Mouse (Mus musculus) liver, embryonic 15.5 days (tissue): ENCODE measurements around the gene Tmco1. TPM values are rescaled to one million over a fixed set of nuclear protein-coding genes. Genes with fewer than 3 reads are reported as not detected.

Experiments
- ATAC-seq: fragments of 200-750 bp; cut with Nextera tagmentation; 2 replicates; pipeline ENCODE4 v1.8.0; 2017; ENCODE audit warnings: moderate number of reproducible peaks, mild to moderate bottlenecking, moderate library complexity; ENCODE audit not compliant: insufficient read depth
- H3K27ac ChIP-seq: fragments of 300-500 bp; sonication (generic); replicated peaks from 2 replicates; pipeline ENCODE4 v1.5.1; 2015; ENCODE audit warnings: mild to moderate bottlenecking, inconsistent platforms
- H3K27me3 ChIP-seq: fragments of 300-500 bp; sonication (generic); 2 replicates; pipeline ENCODE4 v1.6.1; 2015; ENCODE audit warnings: mild to moderate bottlenecking, inconsistent platforms
- H3K36me3 ChIP-seq: fragments of 300-500 bp; sonication (generic); replicated peaks from 2 replicates; pipeline ENCODE4 v1.6.1; 2015; ENCODE audit warnings: moderate library complexity, mild to moderate bottlenecking, inconsistent platforms
- H3K4me1 ChIP-seq: fragments of 300-500 bp; sonication (generic); replicated peaks from 2 replicates; pipeline ENCODE4 v1.6.1; 2015; ENCODE audit warnings: inconsistent platforms
- H3K4me2 ChIP-seq: fragments of 300-500 bp; sonication (generic); 2 replicates; pipeline ENCODE4 v1.6.1; 2015; ENCODE audit warnings: moderate library complexity, mild to moderate bottlenecking, inconsistent platforms
- H3K4me3 ChIP-seq: fragments of 300-500 bp; sonication (generic); replicated peaks from 2 replicates; pipeline ENCODE4 v1.5.1; 2015; ENCODE audit warnings: mild to moderate bottlenecking, inconsistent platforms
- H3K9ac ChIP-seq: fragments of 300-500 bp; sonication (generic); 2 replicates; pipeline ENCODE4 v1.6.1; 2015; ENCODE audit warnings: moderate library complexity, mild to moderate bottlenecking, inconsistent platforms
- H3K9me3 ChIP-seq: fragments of 300-500 bp; sonication (generic); replicated peaks from 2 replicates; pipeline ENCODE4 v1.6.1; 2016; ENCODE audit warnings: inconsistent platforms
- WGBS: fragments of 180-500 bp; shearing (Covaris S2); methylation state at CpG from one replicate; pipeline ENCODE4 v1.1.7; 2015; ENCODE audit warnings: mixed read lengths; ENCODE audit not compliant: insufficient replicate concordance; 5-methylcytosine and 5-hydroxymethylcytosine counted together
- polyA plus RNA-seq: library from polyadenylated mRNA; unstranded; fragments of >200 nt; fragmentation: Nextera tagmentation; extraction: Ambion mirVana; gene quantifications from 2 replicates; pipeline ENCODE4 v1.2.1, GENCODE M21; 2015

Tmco1 gene
- polyA plus RNA-seq, 1 experiment from 2014 or later = 55.0 TPM

DNA sequence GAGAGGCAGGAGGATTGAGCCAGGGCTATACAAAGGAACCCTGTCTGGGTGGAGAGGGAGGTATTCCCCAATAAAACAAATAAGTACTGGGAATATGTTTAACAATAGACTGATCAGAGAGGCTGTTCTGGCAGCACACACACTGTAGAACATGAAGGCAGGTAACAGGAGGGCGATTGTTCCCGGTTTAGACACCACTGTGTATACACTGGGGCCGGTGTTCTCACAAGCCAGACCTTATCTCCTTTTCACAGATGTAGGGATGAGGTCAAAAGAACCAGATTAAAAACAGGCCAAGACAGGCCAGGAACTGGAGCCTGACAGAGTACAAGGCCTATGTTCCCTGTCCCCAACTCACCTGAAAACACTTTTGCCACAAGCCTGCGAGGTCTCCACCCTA, 36.9 kb upstream of the Tmco1 start:
- peak overlapping the region; percentile 41; the same call in 1 of the 2 replicates for H3K9ac ChIP-seq
- WGBS = 5% methylated on average over 4 of the region's 4 CpGs

GRCm38 (mm10) chr1:167271841-167272240, 36.3 kb upstream of the Tmco1 start:
- Histone ChIP-seq H3K27ac (peak overlapping the region; percentile 83), H3K36me3 (no peaks in the 10 kb centered on the region), H3K27me3 (no peaks in the 10 kb centered on the region), H3K4me3 (no peak overlapping the region), H3K9ac (peak overlapping the region; percentile 41; the same call in 1 of the 2 replicates), H3K4me1 (peaks cover 80% of the 10 kb centered on the region), H3K4me2 (peak overlapping the region; percentile 60), H3K9me3 (no peaks in the 10 kb centered on the region)
- WGBS = 26% methylated on average over 8 of the region's 8 CpGs
- peak; percentile 8; the same call in 1 of the 2 replicates for ATAC-seq

More for the DNA sequence above, 36.9 kb upstream of the Tmco1 start:
- H3K27ac ChIP-seq = peak overlapping the region; percentile 83
- H3K27me3 ChIP-seq = no peaks in the 10 kb centered on the region
- H3K9me3 ChIP-seq = no peaks in the 10 kb centered on the region
- 0 out of 2 replicates have a peak overlapping the region, but pooled peaks have one; percentile 10 for H3K4me3 ChIP-seq
- H3K4me1 ChIP-seq = peaks cover 80% of the 10 kb centered on the region
- H3K4me2 ChIP-seq = peak overlapping the region; percentile 60
- ATAC-seq = peak; percentile 87
- no peaks in the 10 kb centered on the region for H3K36me3 ChIP-seq

- H3K27me3 ChIP-seq = no peaks in the 10 kb centered on the region
- peak overlapping the region; percentile 25; the same call in 1 of the 2 replicates for H3K9ac ChIP-seq
- peak overlapping the region; percentile 14; the same call in 1 of the 2 replicates for H3K4me3 ChIP-seq
- WGBS = 24% methylated on average over 14 of the region's 14 CpGs
- H3K36me3 ChIP-seq = no peaks in the 10 kb centered on the region
- peak overlapping the region; percentile 77 for H3K27ac ChIP-seq
- no peaks in the 10 kb centered on the region for H3K9me3 ChIP-seq
- peaks cover 66% of the 10 kb centered on the region for H3K4me1 ChIP-seq
- H3K4me2 ChIP-seq = peak overlapping the region; percentile 57
- peak; percentile 34 for ATAC-seq
Observed at GRCm38 (mm10) chr1:167273380-167274163, 34.6 kb upstream of the Tmco1 start.

- Histone ChIP-seq H3K4me1 (peaks cover 64% of the 10 kb centered on the region), H3K4me2 (no peak overlapping the region), H3K9ac (no peak overlapping the region), H3K27ac (peak overlapping the region; percentile 77), H3K9me3 (no peaks in the 10 kb centered on the region), H3K4me3 (no peak overlapping the region), H3K36me3 (no peaks in the 10 kb centered on the region), H3K27me3 (no peaks in the 10 kb centered on the region)
- no peak for ATAC-seq
- 67% methylated on average over 12 of the region's 12 CpGs for WGBS
Observed at GRCm38 (mm10) chr1:167274646-167275390, 33.4 kb upstream of the Tmco1 start.

- no peak overlapping the region for H3K9ac ChIP-seq
- H3K4me3 ChIP-seq = no peak overlapping the region
- no peaks in the 10 kb centered on the region for H3K9me3 ChIP-seq
- ATAC-seq = no peak
- no peaks in the 10 kb centered on the region for H3K27me3 ChIP-seq
- H3K4me1 ChIP-seq = peaks cover 61% of the 10 kb centered on the region
- no peak overlapping the region for H3K4me2 ChIP-seq
- WGBS = 77% methylated on average over 6 of the region's 6 CpGs
- no peaks in the 10 kb centered on the region for H3K36me3 ChIP-seq
- H3K27ac ChIP-seq = no peak overlapping the region
Observed at GRCm38 (mm10) chr1:167278395-167278794, 29.8 kb upstream of the Tmco1 start.

DNA sequence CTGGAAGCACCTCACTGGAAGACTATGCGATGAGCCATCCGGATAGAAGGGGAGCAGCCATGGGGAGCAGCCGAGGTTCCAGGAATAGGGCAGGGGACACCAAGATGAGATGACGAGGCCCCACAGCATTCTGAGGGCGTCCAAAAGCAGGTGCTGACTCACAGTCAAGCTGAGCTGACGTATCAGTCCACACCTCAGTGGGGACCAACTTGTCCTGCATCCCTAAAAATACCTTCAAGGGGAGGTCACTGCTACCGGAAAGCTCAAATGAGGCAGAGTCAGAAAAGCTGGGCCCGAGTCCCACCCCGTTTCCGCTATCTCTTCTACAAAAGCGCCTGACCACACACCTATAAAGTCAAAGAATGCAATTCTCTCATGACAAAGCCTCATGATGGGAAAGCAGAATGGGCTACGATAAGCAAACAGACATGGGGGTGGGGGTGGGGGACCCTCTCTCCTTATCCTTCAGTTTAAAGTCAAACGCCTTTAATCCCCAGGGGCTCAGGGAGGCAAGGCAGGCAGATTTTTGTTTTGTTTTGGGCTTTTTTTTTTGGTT, 28.9 kb upstream of the Tmco1 start:
- Histone ChIP-seq H3K4me1 (peaks cover 61% of the 10 kb centered on the region), H3K4me2 (no peak overlapping the region), H3K36me3 (no peaks in the 10 kb centered on the region), H3K27ac (no peak overlapping the region), H3K9me3 (no peaks in the 10 kb centered on the region), H3K9ac (no peak overlapping the region), H3K4me3 (no peak overlapping the region), H3K27me3 (no peaks in the 10 kb centered on the region)
- 62% methylated on average over 13 of the region's 13 CpGs for WGBS
- ATAC-seq = no peak

GRCm38 (mm10) chr1:167280061-167280460, 28.1 kb upstream of the Tmco1 start:
- no peak overlapping the region for H3K4me3 ChIP-seq
- H3K27me3 ChIP-seq = peaks cover 5% of the 10 kb centered on the region; the same call in 1 of the 2 replicates
- H3K4me1 ChIP-seq = peaks cover 60% of the 10 kb centered on the region
- H3K27ac ChIP-seq = no peak overlapping the region
- no peaks in the 10 kb centered on the region for H3K36me3 ChIP-seq
- no peaks in the 10 kb centered on the region for H3K9me3 ChIP-seq
- no peak overlapping the region for H3K4me2 ChIP-seq
- WGBS = 64% methylated on average over 10 of the region's 10 CpGs
- no peak for ATAC-seq
- no peak overlapping the region for H3K9ac ChIP-seq

GRCm38 (mm10) chr1:167282112-167282511, 26.1 kb upstream of the Tmco1 start:
- H3K4me3 ChIP-seq = 0 out of 2 replicates have a peak overlapping the region, but pooled peaks have one; percentile 6
- no peak overlapping the region for H3K9ac ChIP-seq
- H3K27me3 ChIP-seq = peaks cover 22% of the 10 kb centered on the region
- no peaks in the 10 kb centered on the region for H3K36me3 ChIP-seq
- H3K9me3 ChIP-seq = no peaks in the 10 kb centered on the region
- ATAC-seq = no peak
- H3K4me1 ChIP-seq = peaks cover 65% of the 10 kb centered on the region
- 62% methylated on average over 3 of the region's 3 CpGs for WGBS
- no peak overlapping the region for H3K27ac ChIP-seq
- H3K4me2 ChIP-seq = peak overlapping the region; percentile 98

DNA sequence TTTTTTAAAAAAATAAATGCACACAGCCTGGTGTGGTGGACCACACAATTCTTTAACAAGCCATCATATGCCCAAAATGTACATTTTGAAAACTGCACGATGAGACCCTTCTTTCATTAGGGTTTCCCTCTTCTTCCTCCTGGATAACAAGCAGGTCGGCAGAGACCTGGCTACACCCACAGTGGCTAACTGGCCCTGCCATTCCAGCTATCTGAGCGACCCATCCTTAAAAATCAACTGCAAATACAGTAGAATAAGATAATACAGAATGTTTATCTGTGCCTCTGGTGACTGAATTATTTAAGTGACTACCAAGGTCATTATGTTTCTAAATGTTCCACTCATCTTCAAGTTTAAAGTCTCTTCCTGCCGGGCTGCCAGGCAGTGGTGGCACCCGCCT, 25.4 kb upstream of the Tmco1 start:
- Histone ChIP-seq H3K4me3 (peak overlapping the region; percentile 79), H3K27ac (peak overlapping the region; percentile 77), H3K4me1 (peaks cover 72% of the 10 kb centered on the region), H3K27me3 (peaks cover 26% of the 10 kb centered on the region), H3K4me2 (peak overlapping the region; percentile 98), H3K9ac (peak overlapping the region; percentile 72; the same call in 1 of the 2 replicates), H3K9me3 (no peaks in the 10 kb centered on the region), H3K36me3 (no peaks in the 10 kb centered on the region)
- WGBS = 16% methylated on average over 5 of the region's 5 CpGs
- ATAC-seq = no peak

DNA sequence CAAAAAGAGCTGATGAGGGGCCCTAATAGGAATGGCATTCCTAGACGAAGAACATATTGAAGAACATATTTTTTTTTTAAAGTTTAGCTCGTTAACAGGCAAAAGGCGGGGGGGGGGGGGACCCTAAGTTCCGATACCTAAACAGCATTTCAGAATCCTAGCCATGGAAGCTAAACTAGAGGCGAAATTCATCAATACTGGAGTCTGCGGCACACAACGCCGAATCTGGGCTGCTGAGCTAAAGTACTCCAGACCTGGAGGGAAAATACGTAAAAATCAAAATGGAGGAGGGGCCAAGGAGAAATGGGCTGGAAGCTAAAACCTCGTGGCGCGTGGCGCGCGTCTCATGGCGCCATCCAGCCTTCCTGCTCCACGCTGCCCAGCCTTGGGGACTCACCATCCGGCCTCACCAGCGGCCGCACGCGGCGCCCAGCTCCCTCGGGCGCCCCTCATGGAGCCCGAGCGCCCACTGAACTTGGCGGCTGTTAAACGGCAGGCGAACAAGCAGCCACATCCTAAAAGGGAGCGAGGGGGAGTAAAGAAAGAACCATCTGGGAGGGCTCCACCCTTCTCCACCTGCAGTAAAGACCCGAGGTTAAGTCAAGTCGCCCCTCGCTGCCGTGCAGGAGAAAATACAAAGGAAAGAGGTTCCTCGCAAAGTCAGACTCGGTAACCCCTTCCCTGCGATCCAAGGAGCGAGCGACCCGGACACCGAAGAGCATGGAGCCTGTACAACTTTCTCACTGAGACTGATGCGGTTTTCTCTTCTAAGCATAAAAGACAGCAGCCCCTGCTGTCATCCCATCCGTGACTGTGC, 24.5 kb upstream of the Tmco1 start:
- no peak for ATAC-seq
- WGBS = under 1% methylated on average over 44 of the region's 44 CpGs
- Histone ChIP-seq H3K4me1 (peaks cover 80% of the 10 kb centered on the region), H3K9me3 (no peaks in the 10 kb centered on the region), H3K27me3 (peaks cover 26% of the 10 kb centered on the region), H3K4me3 (peak overlapping the region; percentile 79), H3K9ac (peak overlapping the region; percentile 72), H3K27ac (peak overlapping the region; percentile 77), H3K36me3 (no peaks in the 10 kb centered on the region), H3K4me2 (peak overlapping the region; percentile 98)
